Mouse (Mus musculus) limb, embryonic 13.5 days (tissue): Measurements from ENCODE around the gene Gm49394. TPM values are rescaled to one million over a fixed set of nuclear protein-coding genes. Genes with fewer than 3 reads are reported as not detected.

ENCODE experiments used
- ATAC-seq: fragments of 200-750 bp; cut with Nextera tagmentation; 2 replicates; pipeline ENCODE4 v1.8.0; 2017; ENCODE audit warnings: low read depth, moderate number of reproducible peaks, moderate TSS enrichment; ENCODE audit not compliant: low FRiP score
- H3K27ac ChIP-seq: fragments of 300-500 bp; sonication (generic); 2 replicates; pipeline ENCODE4 v1.5.1; 2015; ENCODE audit warnings: inconsistent platforms, mild to moderate bottlenecking, moderate library complexity
- H3K27me3 ChIP-seq: fragments of 300-500 bp; sonication (generic); 2 replicates; pipeline ENCODE4 v1.6.1; 2015; ENCODE audit warnings: mild to moderate bottlenecking, inconsistent platforms
- H3K36me3 ChIP-seq: fragments of 300-500 bp; sonication (generic); 2 replicates; pipeline ENCODE4 v1.6.1; 2015; ENCODE audit warnings: inconsistent platforms, mild to moderate bottlenecking, moderate library complexity
- H3K4me1 ChIP-seq: fragments of 300-500 bp; sonication (generic); 2 replicates; pipeline ENCODE4 v1.6.1; 2015; ENCODE audit warnings: inconsistent platforms
- H3K4me2 ChIP-seq: fragments of 300-500 bp; sonication (generic); replicated peaks from 2 replicates; pipeline ENCODE4 v1.6.1; 2015; ENCODE audit warnings: inconsistent platforms, mild to moderate bottlenecking, moderate library complexity
- H3K4me3 ChIP-seq: fragments of 300-500 bp; sonication (generic); 2 replicates; pipeline ENCODE4 v1.5.1; 2015; ENCODE audit warnings: moderate library complexity, mild to moderate bottlenecking, inconsistent platforms
- H3K9ac ChIP-seq: fragments of 300-500 bp; sonication (generic); 2 replicates; pipeline ENCODE4 v1.6.1; 2015; ENCODE audit warnings: mild to moderate bottlenecking, inconsistent platforms
- H3K9me3 ChIP-seq: fragments of 300-500 bp; sonication (generic); 2 replicates; pipeline ENCODE4 v1.6.1; 2016; ENCODE audit warnings: inconsistent platforms
- WGBS: fragments of 180-500 bp; shearing (Covaris S2); methylation state at CpG from one replicate; pipeline ENCODE4 v1.1.7; 2015; 5-methylcytosine and 5-hydroxymethylcytosine counted together
- polyA plus RNA-seq: library from polyadenylated mRNA; unstranded; fragments of >200 nt; fragmentation: Nextera tagmentation; extraction: Ambion mirVana; gene quantifications from 2 replicates; pipeline ENCODE4 v1.2.1, GENCODE M21; 2015

Gene Gm49394
- 0.23 TPM in 1 of 2 replicates, not detected in the other for polyA plus RNA-seq

- H3K9ac ChIP-seq = no peak within 1 kb of the TSS
- ATAC-seq = no peak
- H3K4me1 ChIP-seq = peaks cover 6% of the 10 kb centered on the region; the same call in 1 of the 2 replicates
- peaks cover 18% of the 10 kb centered on the region for H3K27me3 ChIP-seq
- H3K36me3 ChIP-seq = peaks cover 38% of the 10 kb centered on the region
- peaks cover 28% of the 10 kb centered on the region for H3K9me3 ChIP-seq
- no peak within 1 kb of the TSS for H3K4me2 ChIP-seq
- 85% methylated on average over 23 of the region's 23 CpGs for WGBS
- H3K27ac ChIP-seq = no peak within 1 kb of the TSS
- H3K4me3 ChIP-seq = no peak within 1 kb of the TSS
Observed at GRCm38 (mm10) chr7:142669751-142670625, at the start of gene Gm49394. Gene Gm49394, minus strand, starts transcription at chr7:142669942.

- WGBS = 14% methylated on average over 8 of the region's 8 CpGs
- Histone ChIP-seq H3K4me3 (peak overlapping the region; percentile 33), H3K4me1 (no peaks in the 10 kb centered on the region), H3K36me3 (no peaks in the 10 kb centered on the region), H3K9me3 (no peaks in the 10 kb centered on the region), H3K4me2 (peak overlapping the region; percentile 61), H3K27me3 (no peaks in the 10 kb centered on the region), H3K27ac (no peak overlapping the region), H3K9ac (peak overlapping the region; percentile 60)
- peak; percentile 51; the same call in 1 of the 2 replicates for ATAC-seq
Observed at GRCm38 (mm10) chr7:142714783-142715498, 45.2 kb upstream of the Gm49394 start.

- peak; percentile 24; the same call in 1 of the 2 replicates for ATAC-seq
- no peak overlapping the region for H3K4me3 ChIP-seq
- peaks cover 7% of the 10 kb centered on the region; the same call in 1 of the 2 replicates for H3K4me1 ChIP-seq
- no peaks in the 10 kb centered on the region for H3K36me3 ChIP-seq
- H3K9me3 ChIP-seq = no peaks in the 10 kb centered on the region
- no peak overlapping the region for H3K9ac ChIP-seq
- H3K4me2 ChIP-seq = no peak overlapping the region
- WGBS = 37% methylated on average over 2 of the region's 2 CpGs
- H3K27me3 ChIP-seq = no peaks in the 10 kb centered on the region
- H3K27ac ChIP-seq = peak overlapping the region; percentile 56; the same call in 1 of the 2 replicates
Observed at GRCm38 (mm10) chr7:142706873-142707272, 37.1 kb upstream of the Gm49394 start.

- Histone ChIP-seq H3K9me3 (no peaks in the 10 kb centered on the region), H3K27me3 (no peaks in the 10 kb centered on the region), H3K4me3 (no peak overlapping the region), H3K4me1 (no peaks in the 10 kb centered on the region), H3K4me2 (no peak overlapping the region), H3K36me3 (no peaks in the 10 kb centered on the region), H3K9ac (no peak overlapping the region), H3K27ac (no peak overlapping the region)
- no peak for ATAC-seq
- WGBS = 67% methylated on average over 5 of the region's 5 CpGs
Observed at GRCm38 (mm10) chr7:142699334-142699860, 29.7 kb upstream of the Gm49394 start.

GRCm38 (mm10) chr7:142678611-142679010 is 8.9 kb upstream of the Gm49394 start:
- ATAC-seq = no peak
- Histone ChIP-seq H3K36me3 (no peaks in the 10 kb centered on the region), H3K4me2 (no peak overlapping the region), H3K27ac (no peak overlapping the region), H3K4me3 (no peak overlapping the region), H3K9me3 (no peaks in the 10 kb centered on the region), H3K4me1 (peaks cover 5% of the 10 kb centered on the region; the same call in 1 of the 2 replicates), H3K9ac (no peak overlapping the region), H3K27me3 (no peaks in the 10 kb centered on the region)
- 84% methylated on average over 3 of the region's 3 CpGs for WGBS

- H3K9ac ChIP-seq = no peak overlapping the region
- no peak overlapping the region for H3K4me2 ChIP-seq
- 14% methylated on average over 3 of the region's 3 CpGs for WGBS
- no peak overlapping the region for H3K4me3 ChIP-seq
- peaks cover 13% of the 10 kb centered on the region for H3K9me3 ChIP-seq
- H3K36me3 ChIP-seq = no peaks in the 10 kb centered on the region
- no peaks in the 10 kb centered on the region for H3K27me3 ChIP-seq
- no peaks in the 10 kb centered on the region; the same call in 1 of the 2 replicates for H3K4me1 ChIP-seq
- ATAC-seq = 0 out of 2 replicates have a peak, but pooled peaks have one; percentile 16
- no peak overlapping the region for H3K27ac ChIP-seq
Observed at GRCm38 (mm10) chr7:142675644-142676043, 5.9 kb upstream of the Gm49394 start.

- Histone ChIP-seq H3K36me3 (no peaks in the 10 kb centered on the region), H3K4me3 (no peak overlapping the region), H3K9me3 (peaks cover 17% of the 10 kb centered on the region), H3K9ac (peak overlapping the region; percentile 1; the same call in 1 of the 2 replicates), H3K4me2 (no peak overlapping the region), H3K27ac (no peak overlapping the region), H3K4me1 (no peaks in the 10 kb centered on the region; the same call in 1 of the 2 replicates), H3K27me3 (no peaks in the 10 kb centered on the region)
- 64% methylated on average over 6 of the region's 6 CpGs for WGBS
- 0 out of 2 replicates have a peak, but pooled peaks have one; percentile 17 for ATAC-seq
Observed at GRCm38 (mm10) chr7:142675141-142675540, 5.4 kb upstream of the Gm49394 start.

GRCm38 (mm10) chr7:142672120-142672519 is 2.4 kb upstream of the Gm49394 start:
- no peak for ATAC-seq
- Histone ChIP-seq H3K4me2 (no peak overlapping the region), H3K9me3 (peaks cover 28% of the 10 kb centered on the region), H3K27me3 (no peaks in the 10 kb centered on the region), H3K9ac (no peak overlapping the region), H3K36me3 (peaks cover 26% of the 10 kb centered on the region), H3K4me1 (no peaks in the 10 kb centered on the region; the same call in 1 of the 2 replicates), H3K4me3 (no peak overlapping the region), H3K27ac (no peak overlapping the region)
- 22% methylated on average over 4 of the region's 4 CpGs for WGBS

- Histone ChIP-seq H3K9ac (no peak overlapping the region), H3K36me3 (peaks cover 37% of the 10 kb centered on the region), H3K27ac (no peak overlapping the region), H3K27me3 (peaks cover 8% of the 10 kb centered on the region), H3K4me3 (no peak overlapping the region), H3K4me1 (no peaks in the 10 kb centered on the region; the same call in 1 of the 2 replicates), H3K4me2 (no peak overlapping the region), H3K9me3 (peaks cover 28% of the 10 kb centered on the region)
- WGBS = 100% methylated on average over 1 of the region's 1 CpGs
- ATAC-seq = no peak
Observed at GRCm38 (mm10) chr7:142671067-142671466, 1.3 kb upstream of the Gm49394 start.

GRCm38 (mm10) chr7:142668328-142668727 is 1.4 kb downstream of the Gm49394 start:
- Histone ChIP-seq H3K27ac (no peak overlapping the region), H3K9ac (no peak overlapping the region), H3K4me2 (no peak overlapping the region), H3K36me3 (peaks cover 38% of the 10 kb centered on the region), H3K4me3 (no peak overlapping the region), H3K4me1 (peaks cover 16% of the 10 kb centered on the region), H3K9me3 (peaks cover 28% of the 10 kb centered on the region), H3K27me3 (peaks cover 33% of the 10 kb centered on the region)
- ATAC-seq = no peak
- WGBS = 78% methylated on average over 1 of the region's 1 CpGs

GRCm38 (mm10) chr7:142667521-142667920 is 2.2 kb downstream of the Gm49394 start:
- H3K27ac ChIP-seq = peak overlapping the region; percentile 33; the same call in 1 of the 2 replicates
- no peak overlapping the region for H3K4me3 ChIP-seq
- H3K36me3 ChIP-seq = peaks cover 38% of the 10 kb centered on the region
- 0 out of 2 replicates have a peak overlapping the region, but pooled peaks have one; percentile 3 for H3K4me2 ChIP-seq
- peaks cover 41% of the 10 kb centered on the region for H3K27me3 ChIP-seq
- H3K4me1 ChIP-seq = peaks cover 16% of the 10 kb centered on the region
- peaks cover 28% of the 10 kb centered on the region for H3K9me3 ChIP-seq
- 91% methylated on average over 18 of the region's 18 CpGs for WGBS
- no peak overlapping the region for H3K9ac ChIP-seq
- ATAC-seq = no peak
